Mouse (Mus musculus) neural tube, embryonic 13.5 days (tissue): ENCODE data around the gene Dnajc9. TPM values are rescaled to one million over a fixed set of nuclear protein-coding genes. Genes with fewer than 3 reads are reported as not detected.

Experiments used
- ATAC-seq: fragments of 200-750 bp; cut with Nextera tagmentation; 2 replicates; pipeline ENCODE4 v1.8.0; 2017; ENCODE audit warnings: low read depth, mild to moderate bottlenecking, moderate TSS enrichment, moderate library complexity
- H3K27ac ChIP-seq: fragments of 300-500 bp; sonication (generic); replicated peaks from 2 replicates; pipeline ENCODE4 v1.5.1; 2015; ENCODE audit warnings: moderate library complexity, mild to moderate bottlenecking, inconsistent platforms
- H3K27me3 ChIP-seq: fragments of 300-500 bp; sonication (generic); 2 replicates; pipeline ENCODE4 v1.6.1; 2015; ENCODE audit warnings: mild to moderate bottlenecking, inconsistent platforms
- H3K36me3 ChIP-seq: fragments of 300-500 bp; sonication (generic); 2 replicates; pipeline ENCODE4 v1.6.1; 2015; ENCODE audit warnings: mild to moderate bottlenecking, inconsistent platforms
- H3K4me1 ChIP-seq: fragments of 300-500 bp; sonication (generic); replicated peaks from 2 replicates; pipeline ENCODE4 v1.6.1; 2015; ENCODE audit warnings: inconsistent platforms
- H3K4me2 ChIP-seq: fragments of 300-500 bp; sonication (generic); 2 replicates; pipeline ENCODE4 v1.6.1; 2015; ENCODE audit warnings: inconsistent platforms, mild to moderate bottlenecking, moderate library complexity
- H3K4me3 ChIP-seq: fragments of 300-500 bp; sonication (generic); 2 replicates; pipeline ENCODE4 v1.5.1; 2015; ENCODE audit warnings: mild to moderate bottlenecking, inconsistent platforms
- H3K9ac ChIP-seq: fragments of 300-500 bp; sonication (generic); 2 replicates; pipeline ENCODE4 v1.6.1; 2015; ENCODE audit warnings: moderate library complexity, mild to moderate bottlenecking, inconsistent platforms
- H3K9me3 ChIP-seq: fragments of 300-500 bp; sonication (generic); 2 replicates; pipeline ENCODE4 v1.6.1; 2016; ENCODE audit warnings: inconsistent platforms
- WGBS: fragments of 180-500 bp; shearing (Covaris S2); methylation state at CpG from one replicate; pipeline ENCODE4 v1.1.7; 2015; 5-methylcytosine and 5-hydroxymethylcytosine counted together
- polyA plus RNA-seq: library from polyadenylated mRNA; unstranded; fragments of >200 nt; fragmentation: Nextera tagmentation; extraction: Ambion mirVana; gene quantifications from 2 replicates; pipeline ENCODE4 v1.2.1, GENCODE M21; 2015

The Dnajc9 gene
- polyA plus RNA-seq = 109 and 122 TPM in 2 replicates

- no peaks in the 10 kb centered on the region for H3K27me3 ChIP-seq
- H3K27ac ChIP-seq = peak within 1 kb of the TSS; percentile 81
- H3K4me3 ChIP-seq = peak within 1 kb of the TSS; percentile 81
- H3K36me3 ChIP-seq = peaks cover 53% of the 10 kb centered on the region
- H3K9me3 ChIP-seq = no peaks in the 10 kb centered on the region
- peak; percentile 71 for ATAC-seq
- peak within 1 kb of the TSS; percentile 77 for H3K9ac ChIP-seq
- peak within 1 kb of the TSS; percentile 87 for H3K4me2 ChIP-seq
- H3K4me1 ChIP-seq = peaks cover 49% of the 10 kb centered on the region
- WGBS = 0% methylated on average over 59 of the region's 59 CpGs
Measured at GRCm38 (mm10) chr14:20388441-20389129, at the start of gene Dnajc9. Gene Dnajc9 (minus strand): TSS chr14:20388910.

DNA sequence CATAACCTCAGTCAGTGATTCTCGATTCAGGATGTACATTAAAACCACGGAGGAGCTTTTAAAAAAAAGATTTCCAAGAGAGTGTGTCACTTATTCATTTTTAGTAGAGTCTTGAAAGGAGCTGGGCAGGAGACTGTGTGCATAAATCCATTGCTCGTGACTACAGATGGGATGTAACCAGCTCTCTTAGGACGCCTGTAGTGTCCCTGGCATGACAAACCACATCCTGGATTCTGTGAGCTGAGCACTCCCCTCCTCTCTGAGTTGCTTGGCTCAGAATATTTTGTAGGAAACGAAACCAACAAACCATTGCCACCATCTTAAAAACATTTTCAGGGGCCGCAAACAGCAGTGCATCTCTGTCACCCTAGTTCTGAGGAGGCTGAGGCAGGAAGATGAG, 48.3 kb upstream of the Dnajc9 start:
- Histone ChIP-seq H3K4me2 (no peak overlapping the region), H3K27me3 (no peaks in the 10 kb centered on the region), H3K36me3 (no peaks in the 10 kb centered on the region), H3K9me3 (no peaks in the 10 kb centered on the region), H3K4me3 (no peak overlapping the region), H3K9ac (no peak overlapping the region), H3K4me1 (no peaks in the 10 kb centered on the region), H3K27ac (no peak overlapping the region)
- 70% methylated on average over 6 of the region's 6 CpGs for WGBS
- ATAC-seq = no peak

DNA sequence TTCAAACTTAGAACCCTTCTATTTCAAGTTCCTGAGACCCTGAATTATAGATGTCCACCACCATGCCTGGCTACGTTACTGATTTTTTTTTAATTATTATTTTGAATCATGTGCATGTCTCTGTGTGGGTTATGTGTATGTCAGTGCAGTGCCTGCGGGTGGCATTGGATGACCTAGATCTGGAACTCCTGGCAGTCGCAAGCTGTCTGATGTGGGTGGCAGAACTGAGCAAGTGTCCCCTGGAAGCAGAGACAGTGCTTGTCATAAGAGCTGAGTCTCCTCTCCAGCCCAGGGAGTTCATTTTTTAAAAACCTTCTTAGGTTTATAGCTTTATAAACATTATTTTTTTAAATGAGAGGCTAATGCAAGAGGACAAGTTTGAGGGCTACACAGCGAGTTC, 43.7 kb upstream of the Dnajc9 start:
- no peak overlapping the region for H3K4me3 ChIP-seq
- no peaks in the 10 kb centered on the region for H3K27me3 ChIP-seq
- no peaks in the 10 kb centered on the region for H3K4me1 ChIP-seq
- H3K9ac ChIP-seq = no peak overlapping the region
- H3K36me3 ChIP-seq = no peaks in the 10 kb centered on the region
- 86% methylated on average over 4 of the region's 4 CpGs for WGBS
- H3K4me2 ChIP-seq = no peak overlapping the region
- no peak overlapping the region for H3K27ac ChIP-seq
- no peak for ATAC-seq
- no peaks in the 10 kb centered on the region for H3K9me3 ChIP-seq

DNA sequence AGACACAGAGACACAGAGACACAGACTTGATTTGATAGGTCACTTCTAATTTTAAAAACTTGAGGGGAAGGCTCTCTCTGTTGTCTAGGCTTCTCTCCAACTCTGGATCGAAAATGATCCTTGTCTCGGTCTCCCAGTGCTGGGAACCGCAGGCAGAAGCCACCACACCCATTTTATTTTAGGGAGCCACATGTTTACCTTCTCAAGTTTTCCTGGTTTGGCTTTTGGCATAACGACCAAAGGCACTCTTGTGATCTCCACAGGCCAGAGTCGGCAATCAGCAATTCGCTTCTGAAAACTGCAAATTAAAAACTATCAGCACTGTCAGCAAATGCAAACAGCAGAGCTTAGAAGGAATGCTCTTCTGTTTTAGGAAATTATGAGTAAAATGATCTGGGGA, 43.0 kb upstream of the Dnajc9 start:
- Histone ChIP-seq H3K36me3 (no peaks in the 10 kb centered on the region), H3K4me3 (no peak overlapping the region), H3K9me3 (no peaks in the 10 kb centered on the region), H3K27me3 (no peaks in the 10 kb centered on the region), H3K4me2 (no peak overlapping the region), H3K4me1 (no peaks in the 10 kb centered on the region), H3K27ac (no peak overlapping the region), H3K9ac (no peak overlapping the region)
- 83% methylated on average over 6 of the region's 6 CpGs for WGBS
- ATAC-seq = no peak

- H3K4me3 ChIP-seq = no peak overlapping the region
- H3K36me3 ChIP-seq = no peaks in the 10 kb centered on the region
- H3K27me3 ChIP-seq = no peaks in the 10 kb centered on the region
- no peak overlapping the region for H3K27ac ChIP-seq
- H3K9ac ChIP-seq = no peak overlapping the region
- ATAC-seq = no peak
- H3K4me1 ChIP-seq = 0 out of 2 replicates have a peak, but pooled peaks cover 4% of the 10 kb centered on the region
- H3K9me3 ChIP-seq = no peaks in the 10 kb centered on the region
- WGBS = 51% methylated on average over 1 of the region's 1 CpGs
- H3K4me2 ChIP-seq = no peak overlapping the region
Measured at GRCm38 (mm10) chr14:20429833-20430232, 41.1 kb upstream of the Dnajc9 start.

DNA sequence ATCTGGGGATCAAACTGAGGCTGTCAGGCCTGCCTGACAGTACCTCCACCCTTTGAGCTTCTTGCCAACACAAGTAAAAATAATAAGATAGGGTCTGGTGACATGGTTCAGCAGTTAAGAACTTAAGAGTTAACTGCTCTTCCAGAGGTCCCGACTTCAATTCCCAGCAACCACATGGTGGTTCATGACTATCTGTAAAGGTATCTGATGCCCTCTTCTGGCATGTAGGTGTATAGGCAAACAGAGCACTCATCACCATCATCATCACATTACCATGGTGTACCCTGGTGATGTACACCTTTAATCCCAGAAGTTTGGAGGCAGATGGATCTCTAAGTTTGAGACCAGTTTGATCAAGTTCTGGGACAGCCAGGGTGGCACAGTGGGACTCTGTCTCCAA, 39.9 kb upstream of the Dnajc9 start:
- Histone ChIP-seq H3K4me3 (no peak overlapping the region), H3K36me3 (no peaks in the 10 kb centered on the region), H3K4me1 (0 out of 2 replicates have a peak, but pooled peaks cover 4% of the 10 kb centered on the region), H3K27ac (no peak overlapping the region), H3K9me3 (no peaks in the 10 kb centered on the region), H3K9ac (no peak overlapping the region), H3K4me2 (no peak overlapping the region), H3K27me3 (no peaks in the 10 kb centered on the region)
- ATAC-seq = no peak
- WGBS = 39% methylated on average over 1 of the region's 1 CpGs

DNA sequence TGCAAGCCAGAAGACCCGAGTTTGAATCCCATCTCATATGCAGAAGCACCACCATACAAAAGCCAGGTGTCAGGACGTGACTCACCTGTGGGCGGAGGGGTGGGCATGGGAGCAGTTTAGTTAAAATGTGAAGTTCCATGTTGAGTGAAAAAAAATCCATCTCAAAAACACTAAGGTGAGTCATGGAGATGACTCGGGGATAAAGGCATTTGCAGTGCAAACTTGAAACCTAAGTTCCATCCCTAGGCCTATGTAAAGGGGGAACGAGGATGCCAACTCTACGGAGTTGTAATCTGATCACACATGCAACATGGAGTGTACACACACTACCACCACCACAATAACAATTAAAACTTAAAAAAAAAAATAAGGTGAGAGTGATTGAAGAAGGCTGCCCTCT, 34.3 kb upstream of the Dnajc9 start:
- H3K4me1 ChIP-seq = 0 out of 2 replicates have a peak, but pooled peaks cover 4% of the 10 kb centered on the region
- H3K36me3 ChIP-seq = no peaks in the 10 kb centered on the region
- no peak overlapping the region for H3K4me2 ChIP-seq
- WGBS = 95% methylated on average over 6 of the region's 6 CpGs
- no peaks in the 10 kb centered on the region for H3K27me3 ChIP-seq
- H3K9ac ChIP-seq = no peak overlapping the region
- no peak for ATAC-seq
- H3K9me3 ChIP-seq = no peaks in the 10 kb centered on the region
- H3K4me3 ChIP-seq = no peak overlapping the region
- no peak overlapping the region for H3K27ac ChIP-seq

GRCm38 (mm10) chr14:20422257-20422656, 33.5 kb upstream of the Dnajc9 start:
- no peak overlapping the region for H3K27ac ChIP-seq
- WGBS = 78% methylated on average over 7 of the region's 7 CpGs
- H3K9me3 ChIP-seq = no peaks in the 10 kb centered on the region
- no peak for ATAC-seq
- no peak overlapping the region for H3K4me2 ChIP-seq
- no peak overlapping the region for H3K4me3 ChIP-seq
- H3K4me1 ChIP-seq = 0 out of 2 replicates have a peak, but pooled peaks cover 4% of the 10 kb centered on the region
- H3K27me3 ChIP-seq = no peaks in the 10 kb centered on the region
- H3K9ac ChIP-seq = no peak overlapping the region
- no peaks in the 10 kb centered on the region for H3K36me3 ChIP-seq

GRCm38 (mm10) chr14:20400071-20400470, 11.4 kb upstream of the Dnajc9 start:
- H3K9ac ChIP-seq = no peak overlapping the region
- H3K27me3 ChIP-seq = no peaks in the 10 kb centered on the region
- H3K4me1 ChIP-seq = no peaks in the 10 kb centered on the region
- no peak overlapping the region for H3K4me3 ChIP-seq
- no peak overlapping the region for H3K27ac ChIP-seq
- ATAC-seq = no peak
- no peaks in the 10 kb centered on the region for H3K9me3 ChIP-seq
- 79% methylated on average over 1 of the region's 1 CpGs for WGBS
- H3K36me3 ChIP-seq = no peaks in the 10 kb centered on the region
- H3K4me2 ChIP-seq = no peak overlapping the region

DNA sequence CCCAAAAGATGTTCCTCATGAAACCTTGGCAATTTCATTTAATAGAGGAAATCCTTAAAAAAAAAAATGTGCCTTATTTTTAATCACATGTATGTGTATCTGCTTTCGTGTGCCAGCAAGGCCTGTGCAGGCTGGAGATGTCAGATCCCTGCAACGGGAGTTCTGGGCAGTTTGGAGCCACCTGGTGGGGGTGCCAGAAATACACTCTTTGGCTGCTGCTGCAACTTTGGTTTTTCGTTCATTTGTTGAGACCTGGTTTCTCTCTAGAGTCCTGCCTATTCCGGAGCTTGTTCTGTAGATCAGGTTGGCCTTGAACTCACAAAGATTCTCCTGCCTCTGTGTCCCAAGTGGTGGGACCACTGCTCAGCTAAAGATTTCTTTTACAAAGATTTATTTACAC, 10.2 kb upstream of the Dnajc9 start:
- ATAC-seq = no peak
- no peak overlapping the region for H3K27ac ChIP-seq
- no peak overlapping the region for H3K4me2 ChIP-seq
- no peaks in the 10 kb centered on the region for H3K9me3 ChIP-seq
- 44% methylated on average over 4 of the region's 4 CpGs for WGBS
- no peaks in the 10 kb centered on the region for H3K36me3 ChIP-seq
- H3K4me3 ChIP-seq = no peak overlapping the region
- H3K27me3 ChIP-seq = no peaks in the 10 kb centered on the region
- H3K4me1 ChIP-seq = peaks cover 6% of the 10 kb centered on the region; the same call in 1 of the 2 replicates
- H3K9ac ChIP-seq = no peak overlapping the region

- Histone ChIP-seq H3K4me1 (peaks cover 15% of the 10 kb centered on the region), H3K9me3 (no peaks in the 10 kb centered on the region), H3K36me3 (no peaks in the 10 kb centered on the region), H3K4me3 (no peak overlapping the region), H3K27me3 (no peaks in the 10 kb centered on the region), H3K4me2 (no peak overlapping the region), H3K9ac (no peak overlapping the region), H3K27ac (no peak overlapping the region)
- no peak for ATAC-seq
- 85% methylated on average over 9 of the region's 9 CpGs for WGBS
Measured at GRCm38 (mm10) chr14:20397220-20397619, 8.5 kb upstream of the Dnajc9 start.

DNA sequence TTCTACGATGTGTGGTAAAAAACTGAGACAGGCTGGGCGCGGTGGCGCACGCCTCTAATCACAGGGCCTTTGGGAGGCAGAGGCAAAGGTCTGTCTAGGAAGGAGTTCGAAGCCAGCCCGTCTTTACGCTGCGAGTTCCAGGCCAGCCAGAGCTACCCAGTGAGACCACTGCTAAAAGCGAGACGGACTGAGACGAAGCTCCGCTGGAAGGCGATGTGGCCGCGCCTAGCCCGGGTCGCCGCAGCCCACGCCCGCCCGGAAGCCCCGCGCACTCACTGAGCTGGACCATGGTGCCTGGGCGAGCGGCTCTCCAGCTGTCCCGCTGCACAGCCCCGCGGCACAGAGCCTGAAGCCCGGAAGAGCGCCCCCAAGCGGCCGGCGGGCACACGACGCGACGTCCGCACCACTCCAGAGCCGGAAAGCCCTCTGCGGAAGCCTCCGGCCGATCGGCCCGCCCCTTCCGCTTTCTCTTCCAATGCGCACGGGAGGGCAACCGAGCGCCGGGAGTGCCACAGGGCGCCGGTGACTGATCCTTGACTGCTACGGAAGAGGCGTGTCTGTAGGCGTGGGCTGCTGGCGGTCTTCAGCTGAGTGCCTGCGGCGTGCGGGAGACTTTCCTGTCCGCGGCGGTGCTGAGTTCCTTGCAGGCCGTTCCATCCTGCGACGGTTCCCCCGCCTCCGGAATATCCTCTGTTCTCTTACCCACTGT, 4.6 kb upstream of the Dnajc9 start, which contains the start of gene Mrps16:
Mrps16 (minus strand) TSS at position 430 of the 709 bp plus-strand sequence.
- Histone ChIP-seq H3K36me3 (peaks cover 19% of the 10 kb centered on the region), H3K27ac (peak within 1 kb of the TSS; percentile 89), H3K27me3 (no peaks in the 10 kb centered on the region), H3K4me2 (peak within 1 kb of the TSS; percentile 66), H3K9ac (peak within 1 kb of the TSS; percentile 88), H3K4me3 (peak within 1 kb of the TSS; percentile 78), H3K9me3 (no peaks in the 10 kb centered on the region), H3K4me1 (peaks cover 25% of the 10 kb centered on the region)
- WGBS = under 1% methylated on average over 68 of the region's 68 CpGs
- ATAC-seq = peak; percentile 94
